Mouse (Mus musculus) heart, postnatal 25 days (tissue): ENCODE data around the gene Mapk14. TPM values are rescaled to one million over a fixed set of nuclear protein-coding genes. Genes with fewer than 3 reads are reported as not detected.
A peak's percentile ranks its signal among the peaks of the same experiment; 100 is the strongest.

Experiments used
- DNase-seq: peaks from one replicate; pipeline ENCODE4 v3.0.0; 2022; ENCODE audit warnings: low spot score
- intact Hi-C: fragments of 180-260 bp; cut with DNase I; formaldehyde crosslinking; loops from one replicate; pipeline ENCODE4 v1.15.1; 2025
- total RNA-seq, 2 experiments: library from RNA; stranded (reverse); gene quantifications; 2 replicates each; pipeline ENCODE4 v1.2.3; 2021

The Mapk14 gene
- 10 to 100 TPM; 55.0 to 55.8 TPM for total RNA-seq

GRCm38 (mm10) chr17:28690776-28691686 lies at the start of gene Mapk14:
Mapk14 (plus strand) TSS chr17:28691329.
- intact Hi-C loops: loop anchor here (1.0 to 10.0 kb wide), 5 partner anchors 54 to 316 kb away; partner anchors contain the start of genes Brpf3 and Stk38
- DNase-seq: peak; percentile 100

GRCm38 (mm10) chr17:28643697-28644096 lies 47.4 kb upstream of the Mapk14 start:
- no peak for DNase-seq
- intact Hi-C loops: no loop called here

DNA sequence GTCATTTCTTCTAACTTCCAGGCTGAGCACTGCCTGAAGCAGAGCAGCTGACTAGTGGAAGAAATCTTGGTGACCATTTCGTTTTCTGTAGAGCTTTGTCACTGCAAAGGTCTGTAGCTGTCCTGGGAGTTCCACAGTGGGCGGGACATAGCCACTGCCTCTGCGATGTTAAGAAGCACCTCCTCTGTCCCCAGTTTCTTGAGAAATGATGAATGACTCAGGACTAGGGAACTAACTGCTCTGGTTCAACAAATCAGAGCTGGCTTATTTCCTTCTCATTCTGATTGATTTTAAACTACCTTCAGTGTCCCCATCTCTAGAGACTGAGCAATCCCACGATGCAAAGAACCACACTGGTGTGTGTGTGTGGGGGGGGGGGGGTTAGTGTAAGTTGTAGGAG lies 47.0 kb upstream of the Mapk14 start:
- intact Hi-C loops: no loop called here
- no peak for DNase-seq

GRCm38 (mm10) chr17:28646221-28646620 lies 44.9 kb upstream of the Mapk14 start:
- no peak for DNase-seq
- intact Hi-C loops: no loop called here

- no peak for DNase-seq
- intact Hi-C loops: no loop called here
Measured at GRCm38 (mm10) chr17:28648607-28649370, 42.3 kb upstream of the Mapk14 start.

DNA sequence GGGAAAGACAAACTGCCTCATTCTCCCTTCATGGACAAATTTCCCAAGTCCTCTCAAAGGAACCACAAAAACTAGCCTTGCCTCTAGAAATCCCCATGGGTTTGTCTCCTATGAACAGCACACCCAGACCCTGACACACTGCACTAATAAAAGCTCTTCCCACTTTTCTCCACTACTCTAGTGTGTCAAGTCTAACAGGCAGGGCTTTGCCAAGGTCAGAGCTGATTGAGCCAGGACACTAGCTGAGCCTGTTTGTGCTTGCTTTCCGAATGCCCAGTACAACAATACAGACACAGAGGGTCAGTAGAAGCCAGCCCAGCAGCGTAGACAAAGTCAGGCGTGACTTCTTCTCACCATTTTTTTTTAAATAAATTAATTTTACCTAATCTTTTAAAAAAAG lies 40.9 kb upstream of the Mapk14 start:
- DNase-seq: no peak
- intact Hi-C loops: loop anchor here (5.0 kb wide), 1 partner anchor 103 kb away; the partner anchor contains the start of gene Clpsl2

DNA sequence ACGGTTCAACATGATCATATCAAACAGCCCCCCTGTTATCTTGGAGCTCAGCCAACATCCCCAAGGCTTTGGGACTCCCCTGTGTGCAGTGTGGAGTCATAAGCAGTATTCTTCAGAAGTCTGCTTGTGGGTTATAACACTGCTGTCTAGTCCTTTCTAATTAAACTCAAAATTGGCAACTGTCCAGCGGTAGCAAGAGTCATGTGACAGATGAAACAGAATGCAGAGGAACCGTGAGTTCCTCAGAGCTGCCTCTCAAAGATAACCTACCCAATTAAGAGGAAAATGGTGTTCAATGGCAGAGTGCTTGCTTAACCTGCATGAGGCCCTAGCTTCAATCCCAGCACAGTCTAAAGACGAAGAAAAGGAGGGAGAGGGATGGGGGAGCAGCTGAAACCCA lies 33.2 kb upstream of the Mapk14 start:
- intact Hi-C loops: no loop called here
- DNase-seq: no peak

GRCm38 (mm10) chr17:28659564-28659963 lies 31.6 kb upstream of the Mapk14 start:
- no peak for DNase-seq
- intact Hi-C loops: no loop called here

- no peak for DNase-seq
- intact Hi-C loops: no loop called here
Measured at GRCm38 (mm10) chr17:28682311-28683084, 8.6 kb upstream of the Mapk14 start.

- no peak for DNase-seq
Measured at GRCm38 (mm10) chr17:28683601-28684000, 7.5 kb upstream of the Mapk14 start.

DNA sequence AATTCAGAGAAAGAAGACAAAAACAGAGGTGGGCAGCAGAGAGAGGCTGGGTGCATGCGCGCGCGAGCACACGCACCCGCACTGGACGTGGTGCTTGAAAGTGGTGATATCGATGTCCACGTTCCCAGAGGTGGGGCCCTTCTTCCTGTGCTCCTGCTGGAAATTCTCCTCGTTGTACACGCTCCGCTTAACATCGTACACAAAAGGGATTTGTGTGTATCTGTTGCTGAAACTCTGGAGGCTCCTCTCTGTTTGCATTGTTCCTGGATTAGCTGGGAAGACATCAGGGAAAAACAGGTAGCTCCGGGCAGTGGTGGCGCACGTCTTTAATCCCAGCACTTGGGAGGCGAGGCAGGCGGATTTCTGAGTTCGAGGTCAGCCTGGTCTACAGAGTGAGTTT lies 6.5 kb upstream of the Mapk14 start:
- DNase-seq: no peak
- intact Hi-C loops: no loop called here

More at GRCm38 (mm10) chr17:28683601-28684000, 7.5 kb upstream of the Mapk14 start:
- intact Hi-C loops: no loop called here

DNA sequence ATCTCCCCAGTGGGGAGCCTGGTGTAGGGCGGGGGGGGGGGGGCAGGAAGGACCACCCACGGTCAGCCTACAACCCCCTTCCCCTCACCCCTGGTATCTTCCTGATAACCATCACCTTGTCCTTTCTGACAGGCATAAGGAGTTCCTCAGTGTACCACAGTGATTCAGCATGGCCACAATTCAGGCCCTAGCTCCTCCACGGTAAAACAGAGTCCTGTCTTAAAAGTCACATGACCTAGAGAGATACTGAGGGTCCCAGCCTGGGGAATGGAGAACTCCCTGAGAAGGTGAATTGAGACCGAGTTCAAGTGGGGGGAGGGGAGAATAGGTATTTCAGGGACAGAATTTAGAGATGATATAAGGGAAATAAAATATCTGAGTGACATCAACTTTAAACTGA lies 3.8 kb upstream of the Mapk14 start:
- no peak for DNase-seq
- intact Hi-C loops: no loop called here

- no peak for DNase-seq
- intact Hi-C loops: loop anchor here (1.0 to 10.0 kb wide), 5 partner anchors 55 to 318 kb away; partner anchors contain the start of genes Brpf3 and Stk38
Measured at GRCm38 (mm10) chr17:28689586-28690283, 1.4 kb upstream of the Mapk14 start, which contains the start of gene Slc26a8. Slc26a8 (minus strand) TSS chr17:28690233.

GRCm38 (mm10) chr17:28691687-28692340 lies 685 bp downstream of the Mapk14 start:
- DNase-seq: peak; percentile 36

DNA sequence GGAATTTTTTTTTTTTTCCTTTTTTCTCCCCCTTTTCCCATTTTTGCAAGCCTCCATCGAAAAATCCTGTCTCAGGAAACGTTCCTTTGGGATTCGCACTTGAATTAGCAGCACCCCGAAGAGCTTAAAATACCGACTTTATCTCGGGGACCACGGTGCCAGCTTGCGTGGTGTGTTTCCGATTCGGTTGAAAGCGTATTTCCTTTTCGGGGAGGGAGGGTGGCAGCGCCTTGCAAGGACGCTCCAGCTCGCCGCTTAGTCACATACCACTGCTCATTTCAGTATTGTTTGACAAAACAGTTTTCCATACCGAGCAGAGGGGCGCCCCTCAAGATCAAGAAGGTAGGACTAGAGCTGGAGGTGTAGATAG lies 1.2 kb downstream of the Mapk14 start:
- DNase-seq: peak; percentile 41
- intact Hi-C loops: loop anchor here (5.0 to 10.0 kb wide), 2 partner anchors 52 to 315 kb away; partner anchors contain the start of gene Stk38

More at GRCm38 (mm10) chr17:28691687-28692340, 685 bp downstream of the Mapk14 start:
- intact Hi-C loops: loop anchor here (2.0 to 10.0 kb wide), 4 partner anchors 53 to 315 kb away; partner anchors contain the start of genes Brpf3 and Stk38

- DNase-seq: no peak
- intact Hi-C loops: loop anchor here (5.0 to 10.0 kb wide), 2 partner anchors 52 to 314 kb away; partner anchors contain the start of gene Stk38
Measured at GRCm38 (mm10) chr17:28693086-28693485, 2.0 kb downstream of the Mapk14 start.

- intact Hi-C loops: loop anchor here (5.0 to 10.0 kb wide), 2 partner anchors 51 to 313 kb away; partner anchors contain the start of gene Stk38
- no peak for DNase-seq
Measured at GRCm38 (mm10) chr17:28694078-28694477, 2.9 kb downstream of the Mapk14 start.

GRCm38 (mm10) chr17:28694832-28695231 lies 3.7 kb downstream of the Mapk14 start:
- intact Hi-C loops: loop anchor here (5.0 to 10.0 kb wide), 2 partner anchors 50 to 312 kb away; partner anchors contain the start of gene Stk38
- no peak for DNase-seq
